Mouse (Mus musculus) heart, adult 8-10 months (tissue): Measurements from ENCODE around the gene Xpo4. TPM values are rescaled to one million over a fixed set of nuclear protein-coding genes. Genes with fewer than 3 reads are reported as not detected.

Source experiments
- DNase-seq: peaks from one replicate; pipeline ENCODE4 v3.0.0; 2022; ENCODE audit warnings: low spot score
- total RNA-seq, 4 experiments: library from RNA; stranded (reverse); gene quantifications; 2 replicates each; pipeline ENCODE4 v1.2.4; 2022

Xpo4 gene
- total RNA-seq, 4 experiments from 2014 or later: 12.0 to 14.1 (median 13.1) TPM

DNA sequence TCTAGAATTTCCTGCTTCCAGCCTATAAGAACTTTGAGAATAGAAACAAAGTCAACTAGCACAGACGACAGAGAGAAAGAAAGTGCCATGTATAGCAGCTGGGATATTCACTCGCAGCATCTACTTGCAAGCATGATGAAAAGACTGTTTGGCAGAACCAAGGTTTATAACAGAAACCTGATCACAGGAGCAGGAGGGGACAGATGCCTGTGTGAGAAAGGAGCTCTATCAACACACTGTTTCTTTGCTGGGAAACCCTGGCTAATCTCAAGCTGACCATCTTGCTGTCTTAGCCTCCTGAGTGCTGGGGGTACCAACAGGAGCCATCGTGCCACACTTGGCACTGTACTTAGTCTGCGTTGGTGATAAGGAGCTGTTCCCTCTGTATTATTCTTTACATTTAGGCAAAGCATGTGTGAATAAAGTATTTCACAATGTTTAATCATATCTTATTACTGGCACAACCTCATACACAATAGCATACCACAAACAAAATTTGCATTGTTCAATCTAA, 55.4 kb downstream of the Xpo4 start:
- DNase-seq: no peak

DNA sequence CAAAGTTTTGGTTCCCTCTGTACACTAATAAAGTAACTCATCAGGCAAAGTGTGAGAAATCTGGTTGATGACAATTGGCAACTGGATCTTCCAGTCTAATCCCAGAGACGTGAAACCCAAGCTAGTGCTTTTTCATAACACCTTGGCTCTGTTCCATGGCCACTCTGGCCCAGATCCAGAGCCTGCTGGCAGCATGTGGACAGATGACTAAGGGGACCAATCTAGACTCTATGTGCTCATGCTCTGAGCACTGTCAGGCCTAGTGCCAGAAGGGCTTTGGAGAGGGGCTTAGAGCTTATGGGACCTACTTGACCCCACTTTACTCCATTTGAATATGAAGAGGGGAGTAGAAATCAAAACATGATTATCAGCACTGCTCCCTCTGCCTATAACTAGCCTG, 57.7 kb downstream of the Xpo4 start:
- peak; percentile 94 for DNase-seq

DNA sequence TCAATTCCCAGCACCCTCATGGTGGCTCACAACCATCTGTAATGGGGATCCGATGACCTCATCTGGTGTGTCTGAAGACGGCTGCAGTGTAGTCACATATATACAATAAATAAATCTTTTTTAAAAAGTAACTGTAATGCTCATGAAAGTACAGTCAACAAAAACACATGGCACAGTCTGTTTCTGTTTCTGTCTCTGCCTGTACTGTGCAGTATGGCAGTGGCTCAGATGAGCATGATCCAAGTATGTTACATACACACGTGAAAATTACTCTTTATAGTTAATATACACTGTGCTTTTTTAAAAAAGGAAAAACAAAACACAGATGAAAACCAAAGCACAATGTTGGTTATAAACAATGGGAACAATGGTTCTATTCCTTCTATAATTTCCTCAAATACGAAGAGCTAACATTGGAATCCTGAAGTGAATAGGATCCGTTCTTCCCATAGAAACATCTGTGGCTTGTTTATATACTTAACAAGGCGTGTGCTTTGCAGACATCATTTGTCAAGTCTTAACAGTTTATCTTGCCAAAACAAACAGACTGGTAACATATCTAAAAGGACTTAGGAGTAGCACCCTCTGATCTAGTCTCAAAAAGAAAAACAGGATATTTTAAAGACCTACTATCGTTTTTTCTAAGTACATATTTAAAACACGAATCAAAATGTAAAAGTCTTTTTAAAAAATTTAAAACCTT, 58.4 kb downstream of the Xpo4 start:
- DNase-seq: no peak

DNA sequence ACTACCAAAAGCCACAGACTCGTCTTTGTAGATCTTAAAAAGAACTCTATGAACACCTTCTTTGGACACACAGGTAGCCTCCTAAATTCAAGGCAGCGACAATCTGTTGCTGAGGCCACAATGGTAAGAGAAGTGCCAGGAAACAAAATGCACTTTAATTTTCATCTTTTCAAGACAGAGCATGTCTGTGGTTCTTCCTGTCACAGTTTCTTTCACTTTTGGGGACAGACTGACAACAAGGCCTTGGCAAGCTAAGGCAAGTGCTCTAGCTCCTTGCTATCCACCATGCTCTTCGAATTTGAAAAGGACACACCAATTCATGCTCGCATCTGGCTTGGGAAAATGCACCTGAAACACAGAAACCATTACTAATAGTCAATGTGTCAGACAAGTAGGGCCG, 72.0 kb downstream of the Xpo4 start:
- DNase-seq: no peak

DNA sequence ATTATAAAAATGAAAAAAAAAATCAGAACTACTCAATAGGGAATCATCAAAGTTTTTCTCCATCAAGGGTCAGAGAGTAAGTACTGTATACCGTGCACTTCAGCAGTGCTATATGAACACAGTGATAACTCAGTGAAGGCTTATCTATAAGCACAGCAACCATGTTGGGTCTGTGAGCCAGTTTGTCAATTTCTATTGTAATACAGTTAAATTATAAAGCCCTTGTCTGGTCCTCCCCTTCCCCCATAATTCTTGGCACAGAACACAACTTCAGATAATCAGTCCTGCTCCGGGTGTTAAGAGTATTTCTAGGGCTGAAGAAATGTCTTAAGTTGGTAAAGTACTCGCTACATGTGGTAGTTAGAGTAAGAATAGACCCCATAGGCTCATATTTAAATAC, 73.4 kb downstream of the Xpo4 start:
- no peak for DNase-seq

DNA sequence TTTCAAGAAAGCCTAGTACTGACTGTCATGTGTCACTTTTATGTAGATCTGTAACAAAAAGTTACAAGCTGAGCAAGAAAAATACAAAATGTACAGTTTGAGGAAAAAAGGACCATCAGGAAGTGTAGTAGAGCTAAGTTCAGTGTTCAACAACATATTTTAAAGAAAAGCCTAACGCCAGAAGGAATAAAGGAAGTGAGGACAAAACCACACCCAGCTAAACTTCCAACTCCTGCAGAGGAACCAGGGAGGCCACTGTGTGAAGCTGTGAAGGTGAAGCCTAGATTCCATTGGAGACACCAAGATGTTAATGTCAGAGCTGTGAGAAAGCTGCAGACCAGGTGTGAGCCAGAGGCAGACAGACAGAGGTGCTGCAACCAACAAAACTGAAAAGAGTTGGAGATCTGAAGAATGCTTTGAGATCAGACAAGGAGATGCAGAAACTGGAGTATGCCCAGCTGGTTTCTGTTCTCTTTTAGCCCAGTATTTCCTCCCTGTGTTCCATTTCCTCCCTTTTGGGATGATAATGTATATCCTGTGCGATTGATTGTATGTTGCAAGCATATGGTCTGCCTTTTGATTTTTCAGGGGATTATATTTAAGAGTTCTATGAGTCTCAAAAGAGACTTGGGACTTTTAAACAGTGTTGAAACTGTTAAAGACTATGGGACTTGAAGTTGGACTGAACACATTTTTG, 88.7 kb downstream of the Xpo4 start:
- no peak for DNase-seq

DNA sequence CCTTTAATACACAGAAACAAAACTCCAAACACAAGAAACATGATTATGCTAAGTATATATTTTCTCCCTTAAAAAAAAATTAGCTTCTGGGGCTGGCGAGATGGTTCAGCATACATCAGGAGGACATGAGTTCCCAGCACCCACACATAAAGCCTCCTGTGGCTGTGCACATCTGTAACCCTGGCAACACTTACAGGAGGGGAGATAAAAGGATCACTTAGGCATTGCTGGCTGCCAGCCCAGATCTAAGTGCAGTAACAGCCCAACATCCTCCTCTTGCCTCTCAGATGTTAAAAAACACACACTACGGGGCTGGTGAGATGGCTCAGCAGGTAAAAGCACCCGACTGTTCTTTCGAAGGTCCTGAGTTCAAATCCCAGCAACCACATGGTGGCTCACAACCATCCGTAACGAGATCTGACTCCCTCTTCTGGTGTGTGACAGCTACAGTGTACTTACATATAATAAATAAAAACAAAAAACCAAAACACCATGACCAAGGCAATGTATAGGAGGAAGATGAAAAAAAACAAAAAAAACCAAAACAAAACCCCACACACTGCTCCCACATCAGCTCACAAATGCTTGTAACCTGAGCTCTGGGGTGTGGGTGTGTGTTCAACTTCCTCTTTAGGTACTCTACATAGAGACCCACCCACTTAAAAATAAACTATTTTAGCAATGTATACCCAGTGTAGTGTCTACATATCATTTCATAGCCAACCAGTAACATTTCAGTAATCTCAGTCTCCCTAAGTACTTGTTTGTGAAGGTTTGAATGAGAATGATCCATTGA, 90.2 kb downstream of the Xpo4 start:
- no peak for DNase-seq

DNA sequence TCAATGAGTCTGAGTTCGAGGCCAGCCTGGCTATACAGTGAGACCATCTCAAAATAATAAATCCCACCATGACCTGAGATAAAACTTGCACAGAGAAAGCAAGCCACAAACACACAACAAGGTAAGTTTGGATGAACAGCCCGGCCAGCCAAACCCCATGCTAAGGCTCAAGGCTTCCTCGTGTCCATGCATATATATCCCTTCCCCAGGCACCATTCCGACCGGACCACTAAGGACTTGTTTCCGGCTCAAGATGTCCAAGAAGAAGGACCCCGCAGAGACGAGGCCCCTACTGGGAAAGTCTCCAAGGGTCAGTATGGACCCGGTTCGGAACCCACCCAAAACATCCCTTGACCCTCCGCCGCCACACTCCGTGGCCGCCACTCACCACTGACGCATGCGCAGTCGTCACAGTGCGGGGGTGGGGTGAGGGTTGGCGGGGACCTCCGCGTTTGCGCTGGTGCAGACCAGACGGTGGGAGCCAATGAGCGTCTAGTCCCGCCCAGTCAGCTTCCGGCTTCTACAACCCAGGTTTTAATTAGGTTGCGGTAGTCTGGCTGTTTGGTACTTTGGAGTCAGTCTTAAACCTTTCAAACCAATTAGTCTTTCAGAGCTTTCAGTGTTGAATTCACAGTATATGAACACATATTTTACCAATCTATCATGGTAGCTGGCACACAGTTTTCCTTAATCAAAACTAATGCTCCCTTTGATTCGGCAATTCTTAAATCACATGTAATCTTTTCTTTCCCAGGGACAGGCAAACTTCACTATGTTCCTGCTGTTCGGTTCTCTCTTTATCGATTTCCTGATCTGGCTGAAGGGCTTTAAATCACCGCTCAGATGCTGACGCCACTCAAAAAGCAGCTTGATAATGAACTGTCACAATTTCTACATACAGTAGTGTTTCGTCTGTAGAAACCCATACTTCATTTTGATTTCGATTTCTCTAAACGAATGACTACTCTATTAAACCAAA, 93.8 kb downstream of the Xpo4 start, which contains the start of gene Eef1akmt1:
Eef1akmt1 (minus strand) TSS at position 458 of the 979 bp plus-strand sequence.
- peak; percentile 95 for DNase-seq

DNA sequence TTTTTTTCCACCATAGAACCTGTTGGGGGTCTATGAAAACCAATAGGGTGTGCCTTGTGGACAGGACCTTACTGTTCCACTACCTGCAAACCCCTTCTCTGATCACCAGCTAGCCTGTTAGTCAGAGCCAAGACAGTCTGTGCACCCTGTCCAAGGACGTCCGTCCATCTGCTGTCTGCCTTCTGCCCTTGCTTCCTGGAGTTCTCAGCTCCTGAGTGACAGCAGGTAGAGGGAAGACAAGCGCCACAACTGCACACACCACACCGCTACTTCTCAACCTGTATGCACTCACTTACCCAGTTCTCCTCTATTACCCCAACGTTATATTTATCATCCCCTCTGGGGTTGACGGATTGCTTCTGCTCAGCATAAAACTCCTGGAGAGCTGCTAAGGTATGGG, 99.6 kb downstream of the Xpo4 start:
- DNase-seq: no peak

DNA sequence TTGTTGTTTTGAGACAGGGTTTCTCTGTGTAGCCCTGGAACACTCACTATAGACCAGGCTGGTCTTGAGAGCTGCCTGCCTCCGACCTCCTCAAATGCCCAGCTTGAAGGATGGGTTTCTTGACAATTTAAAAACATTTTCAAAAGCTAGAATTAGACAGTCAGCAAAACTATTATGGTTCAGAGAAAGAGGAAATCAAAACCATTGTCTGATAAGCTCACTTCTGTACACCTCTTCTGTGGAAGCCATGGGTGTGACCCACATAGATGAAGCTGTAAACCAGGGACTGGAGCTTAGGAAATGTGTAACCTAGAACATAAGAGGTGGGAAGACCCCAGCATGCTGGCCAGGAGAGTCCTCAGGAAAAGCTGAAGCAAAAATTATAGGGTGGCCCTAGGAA, 108.3 kb downstream of the Xpo4 start:
- no peak for DNase-seq

DNA sequence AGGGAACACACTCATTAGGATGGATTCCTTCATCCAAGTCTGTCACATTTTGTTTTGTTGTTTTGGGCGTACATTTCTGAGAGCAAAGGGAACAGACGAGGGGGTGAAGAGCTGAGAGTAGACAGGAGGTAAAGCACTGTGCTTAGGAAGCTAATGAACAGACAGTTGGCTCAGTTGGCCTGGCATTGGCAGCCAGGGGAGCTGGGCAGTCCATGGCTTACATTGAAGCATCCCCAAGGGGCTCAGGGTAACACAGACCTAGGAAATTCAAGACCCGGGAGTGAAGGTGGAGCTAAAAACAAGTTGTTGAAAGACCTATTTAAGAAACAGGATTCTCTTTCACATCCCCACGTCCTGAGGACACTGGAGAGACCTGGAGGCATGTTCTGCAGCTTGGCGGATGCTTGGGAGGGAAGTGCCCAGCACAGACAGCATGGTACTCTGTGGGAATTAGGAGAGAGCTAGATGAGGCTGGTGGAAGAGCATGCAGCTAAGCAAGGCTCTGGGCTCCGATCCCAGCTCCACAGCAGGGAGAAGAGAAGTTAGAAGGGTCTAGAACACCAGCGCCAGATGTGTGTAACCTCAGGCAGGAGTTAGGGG, 109.7 kb downstream of the Xpo4 start:
- no peak for DNase-seq

DNA sequence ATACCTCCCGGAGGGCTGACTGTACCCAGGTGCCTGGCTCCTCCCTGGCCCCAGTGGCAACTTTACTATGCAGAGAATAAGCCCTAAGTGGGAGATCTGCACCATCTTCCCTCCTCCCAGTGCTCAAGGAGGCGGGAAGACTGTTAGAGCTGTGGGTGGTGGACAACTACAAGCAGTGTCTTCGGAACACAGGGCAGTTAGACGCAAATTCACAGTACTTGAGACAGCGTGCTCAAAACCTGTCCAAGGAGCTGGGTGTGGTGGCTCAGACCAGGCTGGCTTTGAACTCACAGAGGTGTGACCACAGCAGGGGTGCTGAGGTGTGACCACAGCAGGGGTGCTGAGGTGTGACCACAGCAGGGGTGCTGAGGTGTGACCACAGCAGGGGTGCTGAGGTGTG, 110.8 kb downstream of the Xpo4 start:
- no peak for DNase-seq

DNA sequence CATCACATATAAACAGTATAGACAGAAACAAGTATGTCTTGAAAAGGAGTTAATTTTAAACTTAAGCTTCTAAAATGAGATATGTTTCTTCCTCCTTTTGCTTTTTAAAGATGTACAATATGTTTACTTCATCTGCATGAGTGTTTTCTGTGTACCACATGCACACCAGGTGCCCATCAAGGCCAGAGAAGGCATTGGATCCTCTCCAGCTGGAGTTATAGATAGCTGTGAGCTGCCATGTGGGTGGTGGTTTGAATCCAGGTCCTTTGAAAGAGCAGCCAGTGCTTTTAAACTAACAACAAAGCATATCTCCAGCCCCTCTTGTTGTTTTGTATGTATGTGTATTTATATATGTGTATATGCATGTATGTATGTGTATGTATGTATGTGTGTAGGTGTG, 112.3 kb downstream of the Xpo4 start:
- DNase-seq: no peak

DNA sequence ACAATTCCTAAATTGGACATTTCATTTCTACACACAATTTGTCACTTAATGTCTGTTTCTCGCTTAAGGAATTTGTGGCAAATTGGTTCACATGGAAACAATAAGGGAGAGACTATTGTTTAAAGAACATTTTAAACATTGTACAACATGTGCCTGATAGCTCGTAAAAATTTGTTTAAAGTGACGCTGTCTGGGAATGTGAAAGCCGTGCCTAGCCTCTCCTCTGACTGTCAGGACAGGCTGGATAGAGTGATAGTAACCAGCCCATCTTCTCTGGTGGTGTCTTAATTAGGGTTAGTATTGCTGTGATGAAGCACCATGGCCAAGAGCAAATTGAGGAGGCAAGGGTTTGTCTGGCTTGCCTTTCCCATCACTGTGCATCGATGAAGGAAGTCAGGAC, 118.2 kb downstream of the Xpo4 start:
- DNase-seq: no peak

DNA sequence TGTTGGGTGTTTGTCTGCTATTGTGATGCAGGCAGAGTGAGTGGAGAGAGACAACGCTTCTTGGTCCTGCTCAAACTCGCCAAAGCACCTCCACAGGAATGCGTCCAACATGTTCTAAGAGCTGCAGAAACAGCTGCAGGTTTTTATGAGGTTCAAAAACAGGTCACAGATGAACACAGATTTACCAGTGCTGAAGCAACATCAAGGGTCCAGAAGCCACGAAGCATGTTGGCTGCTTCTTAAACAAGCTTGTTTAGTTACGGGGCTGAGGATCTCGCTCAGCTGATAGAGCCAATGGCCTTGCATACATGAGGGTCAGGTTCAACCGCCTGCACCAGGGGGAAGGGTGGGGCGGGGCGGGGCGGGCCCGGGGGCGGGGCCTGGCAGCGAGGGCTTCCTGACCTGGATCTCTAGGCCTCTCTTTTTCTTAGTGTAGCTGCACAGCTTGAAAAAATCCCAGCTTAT, 118.6 kb downstream of the Xpo4 start:
- no peak for DNase-seq

DNA sequence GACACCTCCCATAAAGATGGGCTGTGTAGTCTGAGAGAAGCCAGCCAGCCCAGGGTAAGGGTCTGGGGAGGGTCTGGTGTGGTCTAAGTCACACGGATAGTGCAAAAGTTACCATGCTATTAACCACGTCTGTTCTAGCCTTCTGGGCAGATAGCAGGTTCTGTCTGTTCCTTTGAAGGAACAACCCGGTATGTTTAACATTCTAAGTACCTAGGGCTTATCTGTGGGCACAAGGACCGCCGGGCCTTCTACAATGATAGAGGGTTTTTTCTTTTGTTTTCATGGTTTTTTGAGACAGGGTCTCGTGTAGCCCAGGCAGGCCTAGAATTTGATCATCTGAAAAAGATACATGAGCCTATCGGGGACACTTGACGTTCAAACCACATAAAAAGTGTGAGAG, 119.1 kb downstream of the Xpo4 start:
- no peak for DNase-seq

DNA sequence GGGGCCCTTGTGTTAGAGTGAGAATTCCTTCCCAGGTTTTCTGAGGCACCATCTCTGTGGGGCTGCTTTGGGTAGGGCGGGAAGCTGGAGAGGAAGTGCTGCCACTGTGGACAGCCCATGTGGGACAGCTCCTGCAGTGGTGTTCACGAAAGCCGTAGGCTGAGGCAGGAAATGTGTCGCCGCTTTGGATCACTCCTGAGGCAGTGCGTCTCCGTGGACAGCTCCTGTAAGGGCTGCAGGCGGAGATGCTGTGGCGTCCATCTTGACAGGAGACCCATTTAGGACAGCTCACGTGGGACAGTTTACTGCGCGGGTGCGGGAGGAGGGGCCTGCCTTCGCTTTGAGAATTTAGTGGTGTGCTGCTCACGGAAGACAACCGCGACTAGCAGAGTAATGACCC, 119.7 kb downstream of the Xpo4 start:
- DNase-seq: no peak

DNA sequence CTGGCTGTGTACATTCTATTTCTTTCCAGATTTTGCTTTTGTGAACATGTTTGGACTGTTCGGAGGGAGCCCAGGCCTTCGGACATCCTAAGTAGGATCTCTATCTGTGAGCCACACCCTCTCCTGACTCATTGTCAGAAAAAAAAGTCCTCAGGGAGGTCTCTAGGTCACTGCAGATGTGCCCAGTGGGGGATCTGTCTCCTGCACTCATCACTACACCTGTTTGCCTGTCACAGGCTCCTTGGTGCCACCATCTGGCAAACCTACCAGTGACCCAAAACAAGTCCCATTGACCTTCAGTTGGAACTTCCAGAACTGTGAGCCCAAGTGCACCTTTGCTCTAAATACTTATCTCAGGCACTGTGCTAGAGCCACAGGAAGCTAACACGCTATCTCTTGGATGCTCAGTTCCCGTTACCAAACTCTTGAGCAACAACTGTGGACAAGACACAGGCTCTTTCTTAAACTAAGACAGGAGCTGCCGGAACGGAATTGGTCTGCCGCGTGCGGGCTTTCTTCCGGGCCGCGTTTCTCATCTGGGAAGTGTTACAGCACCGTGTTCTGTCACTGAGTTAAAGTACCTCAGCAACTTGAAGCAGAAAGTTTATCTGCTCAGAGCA, 121.7 kb downstream of the Xpo4 start:
- DNase-seq: no peak

DNA sequence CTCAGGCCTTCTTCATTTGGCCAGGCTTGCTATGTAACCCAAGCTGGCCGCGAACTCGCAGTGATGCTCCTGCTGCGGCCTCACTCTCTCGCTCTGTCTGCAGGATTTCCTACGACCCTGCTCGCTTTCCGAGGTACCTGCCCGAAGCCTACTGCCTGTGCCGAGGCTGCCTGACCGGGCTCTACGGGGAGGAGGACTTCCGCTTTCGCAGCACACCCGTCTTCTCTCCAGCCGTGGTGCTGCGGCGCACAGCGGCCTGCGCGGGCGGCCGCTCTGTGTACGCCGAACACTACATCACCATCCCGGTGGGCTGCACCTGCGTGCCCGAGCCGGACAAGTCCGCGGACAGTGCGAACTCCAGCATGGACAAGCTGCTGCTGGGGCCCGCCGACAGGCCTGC, 123.0 kb downstream of the Xpo4 start:
- no peak for DNase-seq

DNA sequence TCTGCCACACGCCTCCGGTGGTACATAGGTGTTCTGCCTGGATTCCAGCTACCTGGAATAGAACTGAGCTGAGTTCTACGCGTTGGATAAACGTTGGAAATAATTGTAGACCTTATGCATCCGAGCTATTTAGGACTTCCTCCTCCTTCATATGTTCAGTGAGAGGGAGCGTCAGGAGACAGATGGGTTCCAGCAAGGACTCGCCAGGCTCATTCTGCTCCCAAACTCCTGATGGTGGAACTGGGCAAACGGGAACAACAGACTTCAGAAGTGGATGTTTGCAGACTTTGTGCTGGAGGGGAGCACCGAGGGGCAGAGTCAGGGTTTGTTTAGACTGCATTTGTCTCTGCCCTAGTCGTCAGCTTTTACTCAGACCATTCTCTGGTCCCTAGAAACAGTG, 124.5 kb downstream of the Xpo4 start:
- DNase-seq: no peak
